Mouse (Mus musculus) E14TG2a.4 (cell line): Measurements from ENCODE around the gene Zfp85.

ENCODE experiments used
- CTCF ChIP-seq: conservative IDR thresholded peaks from 2 replicates; pipeline ENCODE4 v1.5.1; 2014; ENCODE audit warnings: low read length
- POU5F1 ChIP-seq: IDR thresholded peaks from 2 replicates; pipeline ENCODE4 v1.6.1; 2014; ENCODE audit warnings: low read length, borderline replicate concordance

DNA sequence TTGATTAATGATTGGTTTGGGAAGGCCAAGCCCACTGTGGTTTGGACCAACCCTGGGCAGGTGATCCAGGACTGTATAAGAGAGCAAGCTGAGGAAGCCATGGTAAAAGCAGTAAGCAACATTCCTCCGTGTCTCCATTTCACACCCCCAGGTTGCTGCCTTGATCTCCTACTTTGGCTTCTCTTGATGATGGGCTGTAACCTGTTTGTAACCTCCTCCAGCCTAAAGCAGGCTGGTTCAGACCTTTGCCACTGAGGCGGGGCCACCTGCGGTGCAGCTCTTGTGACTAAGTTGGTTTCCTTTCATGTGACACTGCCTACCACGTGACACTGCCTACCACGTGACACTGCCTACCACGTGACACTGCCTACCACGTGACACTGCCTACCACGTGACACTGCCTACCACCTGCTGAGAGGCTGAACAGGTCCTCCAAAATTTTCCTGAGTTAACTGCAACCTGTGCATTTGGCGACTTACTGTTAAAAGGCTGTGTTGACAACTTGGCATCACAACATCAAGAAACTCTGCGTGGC is 37.0 kb upstream of the Zfp85 start:
- no peak for TF ChIP-seq CTCF
- no peak for TF ChIP-seq POU5F1
